ENCODE assay signal across 10 mouse cellular contexts in genomic region chr16:93608731-93609130, GRCm38 (mm10). TPM values are rescaled to one million over a fixed set of nuclear protein-coding genes. Genes with fewer than 3 reads are reported as not detected.
A peak's percentile ranks its signal among the peaks of the same experiment; 100 is the strongest.
DNase-seq lines count a peak whose midpoint lies in the region; ATAC-seq lines count a peak whose summit lies in the region.
"Had no signal": no experiment of that assay in that cellular context is flagged by ENCODE, and none has a peak within 500 bp of the region (broad histone marks: within the 10 kb centered on the region; RNA-seq: fewer than 3 reads in every experiment).

No protein-coding gene starts in this region.

- H3K4me3 ChIP-seq in lung, embryonic 16.5 days (ENCODE audit: low read length) = peak overlapping the region; percentile 76
- H3K4me3 ChIP-seq in forebrain, embryonic 14.5 days (ENCODE audit: low read depth, low read length) = peak overlapping the region; percentile 49; the same call in 1 of the 2 replicates
- H3K4me3 ChIP-seq in liver, embryonic 11.5 days (ENCODE audit: low read depth, low read length) = peak overlapping the region; percentile 61; the same call in 1 of the 2 replicates
- peak overlapping the region; percentile 76 for H3K4me3 ChIP-seq in stomach, embryonic 16.5 days (replicated peaks; ENCODE audit: low read length)

- no peak for DNase-seq in lung, adult 18-20 months
- no peak for DNase-seq in forebrain, embryonic 14.5 days (ENCODE audit: low spot score)
- no peak for DNase-seq in liver, embryonic 11.5 days (ENCODE audit: low spot score)
- DNase-seq in adrenal gland, adult 8-10 months = no peak
- DNase-seq in cerebellum, adult 11-12 months = no peak
- no peak for DNase-seq in ovary, postnatal 36 days (ENCODE audit: low spot score)

- 50% methylated on average over 7 of the region's 8 CpGs for WGBS in lung, embryonic 16.5 days
- 72% methylated on average over 8 of the region's 8 CpGs for WGBS in forebrain, embryonic 14.5 days
- WGBS in liver, embryonic 11.5 days = 61% methylated on average over 7 of the region's 8 CpGs
- 56% methylated on average over 8 of the region's 8 CpGs for WGBS in stomach, embryonic 16.5 days

- H3K27me3 ChIP-seq in lung, embryonic 16.5 days (ENCODE audit: control insufficient read depth, insufficient read depth, low read depth, low read length) = no peaks in the 10 kb centered on the region
- H3K27me3 ChIP-seq in forebrain, embryonic 14.5 days (replicated peaks; ENCODE audit: control insufficient read depth, insufficient read depth, low read length) = no peaks in the 10 kb centered on the region
- no peaks in the 10 kb centered on the region for H3K27me3 ChIP-seq in liver, embryonic 11.5 days (replicated peaks; ENCODE audit: control insufficient read depth, insufficient read depth, low read length)
- no peaks in the 10 kb centered on the region for H3K27me3 ChIP-seq in stomach, embryonic 16.5 days (ENCODE audit: control insufficient read depth, insufficient read depth, low read length)

- H3K9me3 ChIP-seq in lung, embryonic 16.5 days (ENCODE audit: control insufficient read depth, low read length) = no peaks in the 10 kb centered on the region
- H3K9me3 ChIP-seq in forebrain, embryonic 14.5 days (replicated peaks; ENCODE audit: control insufficient read depth, low read length) = no peaks in the 10 kb centered on the region
- H3K9me3 ChIP-seq in liver, embryonic 11.5 days (ENCODE audit: control insufficient read depth, low read length) = no peaks in the 10 kb centered on the region
- no peaks in the 10 kb centered on the region for H3K9me3 ChIP-seq in stomach, embryonic 16.5 days (replicated peaks; ENCODE audit: control insufficient read depth, low read length)

- peaks cover 12% of the 10 kb centered on the region for H3K4me1 ChIP-seq in lung, embryonic 16.5 days (replicated peaks; ENCODE audit: control insufficient read depth, insufficient read depth, low read length)
- peaks cover 8% of the 10 kb centered on the region; the same call in 1 of the 2 replicates for H3K4me1 ChIP-seq in forebrain, embryonic 14.5 days (ENCODE audit: control insufficient read depth, insufficient read depth, low read length)
- peaks cover 7% of the 10 kb centered on the region for H3K4me1 ChIP-seq in liver, embryonic 11.5 days (replicated peaks; ENCODE audit: control insufficient read depth, insufficient read depth, low read length)
- H3K4me1 ChIP-seq in stomach, embryonic 16.5 days (ENCODE audit: control insufficient read depth, insufficient read depth, low read length) = peaks cover 3% of the 10 kb centered on the region

- H3K36me3 ChIP-seq in lung, embryonic 16.5 days (ENCODE audit: control insufficient read depth, insufficient read depth, low read length) = peaks cover 4% of the 10 kb centered on the region; the same call in 1 of the 2 replicates
- peaks cover 13% of the 10 kb centered on the region for H3K36me3 ChIP-seq in forebrain, embryonic 14.5 days (ENCODE audit: control insufficient read depth, insufficient read depth, low read length)
- H3K36me3 ChIP-seq in liver, embryonic 11.5 days (ENCODE audit: control insufficient read depth, insufficient read depth, low read length) = peaks cover 2% of the 10 kb centered on the region; the same call in 1 of the 2 replicates
- H3K36me3 ChIP-seq in stomach, embryonic 16.5 days (ENCODE audit: control insufficient read depth, insufficient read depth, low read length) = no peaks in the 10 kb centered on the region

- no peak overlapping the region for H3K27ac ChIP-seq in lung, embryonic 16.5 days (ENCODE audit: low read length)
- H3K27ac ChIP-seq in forebrain, embryonic 14.5 days (ENCODE audit: low read depth, low read length) = no peak overlapping the region
- no peak overlapping the region for H3K27ac ChIP-seq in liver, embryonic 11.5 days (ENCODE audit: low read depth, low read length)
- no peak overlapping the region for H3K27ac ChIP-seq in stomach, embryonic 16.5 days (ENCODE audit: low read length)

- H3K9ac ChIP-seq in lung, embryonic 16.5 days (ENCODE audit: low read length) = no peak overlapping the region
- peak overlapping the region; percentile 72; the same call in 1 of the 2 replicates for H3K9ac ChIP-seq in forebrain, embryonic 14.5 days (ENCODE audit: low read length)
- no peak overlapping the region for H3K9ac ChIP-seq in liver, embryonic 11.5 days (ENCODE audit: low read depth, low read length)
- peak overlapping the region; percentile 88; the same call in 1 of the 2 replicates for H3K9ac ChIP-seq in stomach, embryonic 16.5 days (ENCODE audit: low read length)

- no peak for ATAC-seq in lung, embryonic 16.5 days (ENCODE audit: low read depth)
- no peak for ATAC-seq in forebrain, embryonic 14.5 days
- ATAC-seq in liver, embryonic 11.5 days (replicated peaks; ENCODE audit: low FRiP score) = no peak
- no peak for ATAC-seq in stomach, embryonic 16.5 days (ENCODE audit: insufficient read depth, low FRiP score)
- ATAC-seq: activated CD4-positive, CD25-positive, alpha-beta regulatory T cell, adult 4 months had no signal

- H3K4me2 ChIP-seq in lung, embryonic 16.5 days (ENCODE audit: low read depth, low read length) = peak overlapping the region; percentile 91
- peak overlapping the region; percentile 60 for H3K4me2 ChIP-seq in forebrain, embryonic 14.5 days (ENCODE audit: low read length)
- peak overlapping the region; percentile 97 for H3K4me2 ChIP-seq in liver, embryonic 11.5 days
- peak overlapping the region; percentile 86 for H3K4me2 ChIP-seq in stomach, embryonic 16.5 days (ENCODE audit: low read depth, low read length)

RNA-seq across cellular contexts. Expression of gene Cbr1, which starts 3.1 kb away (rescaled TPM):
- 88.1 and 95.2 TPM in 2 replicates for polyA plus RNA-seq in lung, embryonic 16.5 days (2015; fragmentation: Nextera tagmentation; extraction: Ambion mirVana)
- 143 and 145 TPM in 2 replicates for polyA plus RNA-seq in forebrain, embryonic 14.5 days (2014; fragmentation: Nextera tagmentation; extraction: Ambion mirVana)
- 44.3 and 49.3 TPM in 2 replicates for polyA plus RNA-seq in liver, embryonic 11.5 days (2014; fragmentation: Nextera tagmentation; extraction: Ambion mirVana)
- polyA plus RNA-seq in stomach, embryonic 16.5 days (2015; fragmentation: Nextera tagmentation; extraction: Ambion mirVana) = 149 and 167 TPM in 2 replicates
- total RNA-seq in adrenal gland, adult 8-10 months (2022) = 10 to 100 TPM; 82.7 to 91.9 (median 88.0) TPM

RNA-seq across cellular contexts. Expression of gene Setd4, which starts 4.9 kb away (rescaled TPM):
- polyA plus RNA-seq in lung, embryonic 16.5 days (2015; fragmentation: Nextera tagmentation; extraction: Ambion mirVana) = 9.9 and 12.5 TPM in 2 replicates
- 14.9 and 17.0 TPM in 2 replicates for polyA plus RNA-seq in forebrain, embryonic 14.5 days (2014; fragmentation: Nextera tagmentation; extraction: Ambion mirVana)
- 11.1 and 13.4 TPM in 2 replicates for polyA plus RNA-seq in liver, embryonic 11.5 days (2014; fragmentation: Nextera tagmentation; extraction: Ambion mirVana)
- 10.7 and 11.8 TPM in 2 replicates for polyA plus RNA-seq in stomach, embryonic 16.5 days (2015; fragmentation: Nextera tagmentation; extraction: Ambion mirVana)
- 10 to 100 TPM in 1 of 4 experiments, 1 to 10 TPM in 3; 4.0 to 11.5 (median 7.1) TPM for total RNA-seq in adrenal gland, adult 8-10 months (2022)

RNA-seq across cellular contexts. Expression of gene Gm5678, which starts 19.2 kb away (rescaled TPM):
- polyA plus RNA-seq in lung, embryonic 16.5 days (2015; fragmentation: Nextera tagmentation; extraction: Ambion mirVana) = not detected in 2 replicates
- not detected in 2 replicates for polyA plus RNA-seq in forebrain, embryonic 14.5 days (2014; fragmentation: Nextera tagmentation; extraction: Ambion mirVana)
- not detected in 2 replicates for polyA plus RNA-seq in liver, embryonic 11.5 days (2014; fragmentation: Nextera tagmentation; extraction: Ambion mirVana)
- polyA plus RNA-seq in stomach, embryonic 16.5 days (2015; fragmentation: Nextera tagmentation; extraction: Ambion mirVana) = 0.25 and 0.34 TPM in 2 replicates
- total RNA-seq in adrenal gland, adult 8-10 months (2022) = 1 to 10 TPM; 3.3 to 4.7 (median 3.4) TPM
- polyA plus RNA-seq: erythroblast, embryonic 14.5 days had no signal

Comparison
In these comparisons a context has a peak if more than half of its experiments do, and no peak if none do; other contexts are left out.
1. H3K9ac ChIP-seq: peak in forebrain, embryonic 14.5 days (single experiment) and stomach, embryonic 16.5 days (single experiment); none in lung, embryonic 16.5 days (single experiment) and liver, embryonic 11.5 days (single experiment).
2. Peak in every context shown above with its lines, with median percentiles within 50 percentile points of each other: H3K4me2 ChIP-seq and H3K4me3 ChIP-seq.